Mouse (Mus musculus) brain, embryonic 14.5 days (tissue): ENCODE data around the gene Dnmt3b.

Experiments used
- CTCF ChIP-seq: fragments of 200-500 bp; IDR thresholded peaks from 2 replicates; pipeline ENCODE4 v1.5.1; 2012; ENCODE audit warnings: inconsistent platforms, mild to moderate bottlenecking, moderate library complexity, borderline replicate concordance; ENCODE audit not compliant: insufficient read depth, insufficient read length; ENCODE audit errors: extremely low read depth
- POLR2A ChIP-seq: fragments of 200-500 bp; IDR thresholded peaks from 2 replicates; pipeline ENCODE4 v1.6.1; 2012; ENCODE audit warnings: mild to moderate bottlenecking, inconsistent platforms, borderline replicate concordance; ENCODE audit not compliant: poor library complexity, insufficient read depth, insufficient read length, severe bottlenecking; ENCODE audit errors: extremely low read depth

DNA sequence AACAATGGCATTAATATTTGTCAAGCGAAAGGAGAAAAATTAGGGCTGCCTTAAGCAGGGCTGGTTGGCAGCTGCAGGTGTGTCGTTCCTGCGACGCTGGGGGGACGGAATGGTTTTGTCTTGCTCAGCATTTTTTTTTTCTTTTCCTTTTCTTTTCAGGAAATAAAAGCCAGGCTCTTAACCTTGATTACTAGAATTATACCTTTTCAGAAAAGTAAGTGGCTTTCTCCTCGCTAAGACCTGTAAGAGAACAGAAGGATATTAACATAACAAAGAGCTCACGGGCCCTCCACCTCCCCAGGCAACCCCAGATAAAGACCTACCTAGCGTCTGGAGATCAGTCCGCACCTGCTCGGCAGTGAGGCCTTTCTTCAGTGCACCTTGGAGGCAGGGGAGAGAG is 26.8 kb upstream of the Dnmt3b start:
- no peak for TF ChIP-seq CTCF
- TF ChIP-seq POLR2A: no peak
